Mouse (Mus musculus) c-Kit-positive CD71-negative TER-119-negative erythroid progenitor cells, embryonic 14.5 days (primary cell): ENCODE data around the gene Ccdc189.
"Not testable (repeated sequence)": the region's sequence is repeated elsewhere in the genome, so short reads cannot be mapped to it uniquely, and the experiment has no call there.

Experiments used
- DNase-seq: peaks from one replicate; pipeline ENCODE4 v3.0.0-alpha.2; 2013; ENCODE audit warnings: low read depth

Ccdc189 gene

GRCm38 (mm10) chr7:127588011-127588871, at the start of gene Ccdc189, which contains the start of gene Rnf40:
TSS of gene Ccdc189 (minus strand) at chr7:127588595.
TSS of gene Rnf40 (plus strand) at chr7:127588767.
- peak; percentile 95 for DNase-seq

GRCm38 (mm10) chr7:127636963-127637362, 48.6 kb upstream of the Ccdc189 start:
- no peak for DNase-seq

- DNase-seq, result no peak
Observed at GRCm38 (mm10) chr7:127631416-127631815, 43.0 kb upstream of the Ccdc189 start.

GRCm38 (mm10) chr7:127628646-127629045, 40.3 kb upstream of the Ccdc189 start:
- no peak for DNase-seq

- DNase-seq, result no peak
Observed at GRCm38 (mm10) chr7:127626471-127626870, 38.1 kb upstream of the Ccdc189 start.

- no peak for DNase-seq
Observed at GRCm38 (mm10) chr7:127626039-127626438, 37.6 kb upstream of the Ccdc189 start.

- DNase-seq, result not testable (repeated sequence)
Observed at GRCm38 (mm10) chr7:127618402-127618801, 30.0 kb upstream of the Ccdc189 start.

- DNase-seq, result no peak
Observed at GRCm38 (mm10) chr7:127617962-127618361, 29.6 kb upstream of the Ccdc189 start.

- no peak for DNase-seq
Observed at GRCm38 (mm10) chr7:127616881-127617280, 28.5 kb upstream of the Ccdc189 start.

GRCm38 (mm10) chr7:127616336-127616735, 27.9 kb upstream of the Ccdc189 start:
- no peak for DNase-seq

- DNase-seq, result peak; percentile 69
Observed at GRCm38 (mm10) chr7:127614891-127615843, 26.8 kb upstream of the Ccdc189 start, which contains the start of gene Zfp629. TSS of gene Zfp629 (minus strand) at chr7:127615797.

GRCm38 (mm10) chr7:127614511-127614890, 26.1 kb upstream of the Ccdc189 start:
- no peak for DNase-seq

GRCm38 (mm10) chr7:127614091-127614490, 25.7 kb upstream of the Ccdc189 start:
- DNase-seq, result no peak

GRCm38 (mm10) chr7:127613501-127613900, 25.1 kb upstream of the Ccdc189 start:
- DNase-seq, result no peak

- no peak for DNase-seq
Observed at GRCm38 (mm10) chr7:127611561-127611960, 23.2 kb upstream of the Ccdc189 start.

- DNase-seq, result no peak
Observed at GRCm38 (mm10) chr7:127611011-127611410, 22.6 kb upstream of the Ccdc189 start.

GRCm38 (mm10) chr7:127607150-127607549, 18.8 kb upstream of the Ccdc189 start:
- no peak for DNase-seq

GRCm38 (mm10) chr7:127604256-127604655, 15.9 kb upstream of the Ccdc189 start:
- no peak for DNase-seq

GRCm38 (mm10) chr7:127602903-127603302, 14.5 kb upstream of the Ccdc189 start:
- no peak for DNase-seq

- no peak for DNase-seq
Observed at GRCm38 (mm10) chr7:127601735-127602134, 13.3 kb upstream of the Ccdc189 start.

GRCm38 (mm10) chr7:127600612-127601011, 12.2 kb upstream of the Ccdc189 start:
- DNase-seq, result no peak

GRCm38 (mm10) chr7:127596747-127597146, 8.4 kb upstream of the Ccdc189 start:
- no peak for DNase-seq
